Mouse (Mus musculus) cerebellum, adult 9-11 months (tissue): ENCODE measurements around the gene 1700007K13Rik.

Source experiments
- DNase-seq: peaks from one replicate; pipeline ENCODE4 v3.0.0; 2022

1700007K13Rik gene

DNA sequence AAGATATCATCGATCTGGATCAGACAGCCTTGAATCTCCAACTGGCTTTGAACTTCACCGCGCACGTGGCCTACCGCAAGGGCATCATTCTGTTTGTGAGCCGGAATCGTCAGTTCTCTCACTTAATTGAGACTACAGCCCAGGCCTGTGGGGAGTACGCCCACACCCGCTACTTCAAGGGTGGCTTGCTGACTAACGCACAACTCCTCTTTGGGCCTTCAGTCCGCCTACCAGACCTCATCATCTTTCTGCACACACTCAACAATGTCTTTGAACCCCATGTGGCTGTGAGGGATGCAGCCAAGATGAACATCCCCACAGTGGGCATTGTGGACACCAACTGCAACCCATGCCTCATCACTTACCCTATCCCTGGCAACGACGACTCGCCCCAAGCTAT is 3.3 kb upstream of the 1700007K13Rik start:
- no peak for DNase-seq

DNA sequence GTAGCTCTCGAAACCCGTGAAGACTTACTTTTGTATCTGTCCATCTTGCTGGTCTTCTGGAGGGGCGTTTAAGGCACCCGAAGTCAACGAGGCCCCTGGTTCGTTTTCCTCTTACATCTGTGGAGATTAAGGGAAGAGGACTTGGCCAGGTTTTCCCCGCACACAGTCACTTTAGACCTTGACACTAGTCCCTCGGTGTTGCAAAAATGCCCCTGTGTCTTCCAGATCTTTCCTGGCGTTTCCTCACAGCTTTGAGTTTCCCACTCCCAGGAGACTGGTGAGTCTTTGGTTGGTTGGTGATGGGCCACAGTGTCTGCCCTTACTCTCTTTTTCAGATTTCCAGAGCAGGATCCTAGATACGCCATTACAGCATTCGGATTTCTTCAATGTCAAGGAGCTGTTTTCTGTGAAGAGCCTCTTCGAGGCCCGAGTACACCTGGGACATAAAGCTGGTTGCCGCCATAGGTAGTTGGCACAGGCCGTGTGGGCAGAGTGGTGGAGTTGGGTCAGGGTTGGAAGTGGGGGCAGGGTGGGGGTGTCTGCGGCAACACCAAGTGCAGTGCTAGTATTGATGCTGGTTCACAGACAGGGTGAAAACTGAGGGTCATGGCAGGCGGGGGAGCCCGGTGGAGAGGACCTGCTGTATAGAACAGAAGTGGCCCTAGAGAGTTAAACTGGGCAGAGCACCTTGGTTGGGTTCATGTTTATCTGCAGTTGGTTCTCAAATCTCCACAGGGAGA is 2.5 kb upstream of the 1700007K13Rik start:
- peak; percentile 35 for DNase-seq

DNA sequence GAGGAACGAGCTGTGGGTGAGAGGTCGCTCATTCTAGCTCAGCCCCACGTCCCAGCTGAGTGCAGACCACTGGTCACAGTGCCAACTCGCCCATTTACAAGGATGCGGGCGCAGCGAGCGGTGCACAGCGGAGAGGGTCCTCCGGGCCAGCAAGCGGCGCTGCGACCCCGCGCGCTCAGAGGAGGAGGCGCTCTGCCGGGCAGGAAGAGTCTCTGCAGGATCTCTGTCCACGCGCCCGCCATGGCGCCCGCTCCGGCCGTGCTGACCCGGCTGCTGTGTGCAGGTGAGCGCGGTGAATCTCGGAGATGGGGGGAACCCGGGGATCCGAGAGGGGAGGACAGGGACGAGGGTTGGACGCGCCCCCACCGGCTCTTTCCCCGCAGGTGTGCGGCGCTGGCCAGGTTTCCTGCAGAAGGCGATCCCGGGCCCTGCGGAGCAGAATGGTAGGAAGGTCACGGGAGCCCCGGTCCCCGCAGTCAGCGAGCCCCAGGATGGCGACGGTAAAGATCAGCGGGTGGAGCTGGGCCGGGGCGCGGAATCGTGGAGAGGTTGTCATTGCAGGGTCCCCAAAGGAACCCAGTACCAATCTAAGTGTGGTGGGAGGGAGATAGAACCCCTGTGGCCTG is 1.8 kb upstream of the 1700007K13Rik start, which contains the start of gene Mrps2:
Mrps2 (plus strand) TSS at position 207 of the 626 bp plus-strand sequence.
- DNase-seq: peak; percentile 86

DNA sequence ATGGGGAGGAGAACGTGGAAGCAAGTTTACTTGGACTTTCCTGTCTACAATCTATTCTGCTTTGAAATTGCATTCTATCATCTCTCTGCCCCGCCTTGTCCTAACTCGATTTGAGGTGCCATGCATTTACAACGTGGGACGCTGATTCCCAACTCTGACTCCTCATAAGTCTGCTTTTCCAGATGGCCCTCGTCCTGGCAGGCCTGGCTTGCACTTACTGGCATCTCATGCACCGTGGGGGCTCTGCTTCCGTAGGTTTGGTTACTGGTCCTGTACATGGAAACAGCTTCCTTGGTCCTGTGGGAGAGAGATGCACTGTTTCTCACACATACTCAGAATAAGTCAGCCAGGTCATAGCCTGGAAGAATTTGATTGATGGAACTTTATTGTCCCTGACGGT is 1.2 kb downstream of the 1700007K13Rik start:
- no peak for DNase-seq

DNA sequence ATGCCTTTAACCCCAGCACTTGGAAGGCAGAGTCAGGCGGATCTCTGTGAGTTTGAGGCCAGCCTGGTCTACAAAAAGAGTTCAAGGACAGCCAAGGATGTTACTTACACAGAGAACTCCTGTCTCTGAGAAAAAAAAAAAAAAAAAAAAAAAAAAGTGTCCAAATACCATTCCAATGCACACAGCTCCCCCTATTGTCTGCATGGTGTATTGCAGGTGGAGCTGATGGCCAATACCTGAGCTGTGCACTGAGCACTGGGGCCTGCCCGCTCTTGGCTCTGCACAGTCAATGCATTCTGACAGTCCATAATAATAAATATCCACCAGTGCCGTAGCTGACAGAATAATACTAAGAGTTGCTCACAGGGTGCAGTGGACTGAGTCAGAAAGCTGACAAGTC is 2.2 kb downstream of the 1700007K13Rik start:
- DNase-seq: peak; percentile 63

DNA sequence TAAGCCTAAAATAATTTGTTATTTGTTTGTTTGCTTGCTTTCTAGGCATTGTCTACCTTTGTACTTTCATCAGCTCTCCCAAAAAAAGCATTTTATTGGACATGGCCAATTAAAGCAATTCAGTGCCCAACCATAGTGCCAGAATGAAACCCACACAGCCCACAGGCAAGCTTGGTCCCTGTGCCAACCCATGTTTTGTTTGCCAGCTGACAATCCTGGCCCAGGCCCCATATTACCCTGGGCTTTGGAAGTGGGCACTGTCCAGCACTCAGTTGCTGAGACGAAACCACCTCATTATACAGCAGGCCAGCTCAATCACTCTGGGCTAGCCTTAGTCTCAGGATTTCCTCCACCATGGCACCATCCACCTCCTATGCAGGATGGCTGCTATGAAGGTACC is 9.5 kb downstream of the 1700007K13Rik start:
- DNase-seq: no peak

DNA sequence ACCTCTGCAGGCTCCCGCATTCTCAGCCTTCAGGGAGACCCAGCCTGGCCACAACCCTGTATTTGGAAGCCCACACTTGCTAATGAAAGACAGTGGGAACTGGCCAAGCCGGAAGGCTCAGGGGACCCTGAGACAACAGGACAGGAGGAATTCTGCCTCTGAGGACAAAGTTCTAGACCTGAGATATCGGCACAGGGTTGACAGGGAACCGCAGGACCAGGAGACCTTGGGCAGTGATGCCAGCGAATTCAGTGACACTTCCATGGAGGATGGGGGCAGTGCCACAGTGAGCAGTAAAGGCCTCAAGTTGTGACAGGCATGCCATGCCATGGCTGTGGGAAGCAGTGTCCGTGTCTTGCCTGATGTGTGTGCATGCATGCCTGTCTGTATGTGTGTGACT is 12.6 kb downstream of the 1700007K13Rik start:
- DNase-seq: no peak

DNA sequence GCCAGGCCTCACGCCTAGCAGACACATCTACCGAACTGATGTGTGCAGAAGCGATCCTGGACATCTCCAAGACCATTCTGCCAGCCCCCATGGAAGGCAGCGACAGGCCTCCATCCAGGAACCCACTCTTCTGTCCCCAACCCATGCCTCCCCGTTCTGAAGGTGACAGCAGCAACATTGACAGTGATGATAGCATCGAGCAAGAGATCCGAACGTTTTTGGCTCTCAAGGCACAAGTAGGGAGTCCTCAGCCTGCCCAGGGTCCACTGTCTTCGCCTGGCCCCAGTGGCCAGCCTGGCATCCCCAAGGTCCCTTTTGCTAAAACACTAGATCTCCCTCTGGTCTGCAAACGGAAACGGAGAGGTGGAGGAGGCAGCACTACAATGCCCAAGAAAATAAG is 14.5 kb downstream of the 1700007K13Rik start:
- DNase-seq: no peak

DNA sequence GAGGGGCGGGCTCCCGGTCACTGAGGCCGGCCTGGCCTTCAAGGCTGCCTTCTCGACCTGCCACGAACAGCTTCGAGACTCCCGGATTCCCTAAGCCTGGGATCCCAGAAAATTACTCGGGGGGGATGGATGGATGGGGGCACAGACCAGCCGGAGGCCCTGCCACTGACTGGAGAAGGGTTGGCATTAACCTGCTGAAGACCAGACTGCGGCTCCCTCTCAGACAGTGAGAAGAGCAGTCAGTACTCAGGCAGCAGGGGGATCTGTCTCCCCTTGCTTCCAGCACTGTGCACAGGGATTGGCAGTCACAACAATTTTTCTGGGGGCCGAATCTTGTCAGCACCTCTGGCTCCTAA is 18.8 kb downstream of the 1700007K13Rik start:
- no peak for DNase-seq

DNA sequence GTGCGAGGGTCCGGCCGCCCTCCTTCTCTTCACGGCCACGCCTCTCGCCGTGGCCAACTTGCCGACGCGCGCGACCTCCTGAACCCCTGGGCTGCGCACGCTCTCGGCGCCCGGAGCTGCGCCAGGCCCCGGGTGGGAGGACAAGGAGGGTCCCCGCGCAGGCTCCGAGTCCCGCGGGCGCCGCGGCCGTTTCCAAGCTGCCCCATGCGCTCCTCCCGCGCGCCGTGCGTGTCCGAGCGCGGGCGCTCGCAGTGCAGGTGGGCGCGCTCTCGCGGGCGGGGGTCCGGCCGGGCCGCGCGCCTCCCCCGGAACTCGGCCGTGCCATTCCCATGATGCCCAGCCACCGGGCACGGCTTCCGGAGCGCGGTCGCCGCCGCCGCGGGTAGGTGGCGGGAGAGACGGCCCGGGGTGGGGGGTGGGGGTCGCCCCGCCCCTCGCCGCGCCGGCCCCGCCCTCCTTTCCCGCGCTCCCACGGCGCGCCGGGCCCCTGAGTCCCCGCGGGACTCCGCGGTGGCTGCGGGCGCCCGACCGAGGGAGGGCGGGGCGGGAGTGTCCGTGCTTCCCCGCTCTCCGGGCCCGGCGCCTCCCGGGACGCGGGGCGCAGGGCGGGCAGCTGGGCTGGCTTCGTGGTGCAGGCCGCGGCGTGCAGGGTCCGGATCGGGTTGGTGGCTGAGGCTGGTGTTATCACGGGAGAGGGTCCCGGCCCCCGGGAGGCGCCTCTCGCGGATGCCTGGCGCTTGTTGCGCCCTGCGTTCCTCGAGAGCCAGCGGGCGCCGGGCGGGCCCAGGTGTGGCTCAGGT is 19.4 kb downstream of the 1700007K13Rik start, which contains the start of gene Ppp1r26:
Ppp1r26 (plus strand) TSS at position 286 of the 800 bp plus-strand sequence.
- peak; percentile 63 for DNase-seq

DNA sequence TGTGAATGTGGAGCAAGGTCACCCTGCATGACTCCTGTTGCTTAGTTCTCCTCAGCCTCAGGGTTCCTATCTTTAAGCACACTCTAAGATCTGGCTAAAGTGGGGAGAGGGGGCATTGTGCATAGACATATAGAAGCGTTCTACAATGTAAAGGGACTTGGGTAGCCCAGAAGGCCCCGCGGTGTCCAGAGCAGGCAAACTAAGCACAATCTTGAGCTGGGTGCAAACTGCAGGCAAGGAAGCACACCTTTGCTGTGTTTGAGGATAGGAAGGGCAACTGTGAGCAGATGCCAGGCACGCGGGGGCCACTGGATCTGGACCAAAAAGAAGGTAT is 20.0 kb downstream of the 1700007K13Rik start:
- no peak for DNase-seq

DNA sequence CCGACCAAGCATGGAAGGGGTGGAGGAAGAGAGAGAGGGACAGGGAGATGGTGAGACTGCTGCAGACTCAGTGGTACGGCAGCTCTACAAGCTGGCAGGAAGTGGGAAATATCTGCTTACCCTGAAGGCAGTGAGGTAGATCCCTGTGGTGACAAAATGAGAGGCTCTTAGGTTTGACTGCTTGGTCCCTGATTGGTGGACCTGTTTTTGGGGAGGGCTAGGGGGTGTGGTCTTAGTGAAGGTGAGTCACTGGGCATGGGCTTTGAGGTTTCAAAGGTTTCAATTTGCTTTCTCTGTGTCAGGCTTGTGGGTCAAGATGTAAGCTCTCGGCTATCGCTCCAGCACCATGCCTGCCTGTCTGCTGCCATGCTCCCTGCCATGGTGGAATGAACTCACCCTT is 21.1 kb downstream of the 1700007K13Rik start:
- no peak for DNase-seq

DNA sequence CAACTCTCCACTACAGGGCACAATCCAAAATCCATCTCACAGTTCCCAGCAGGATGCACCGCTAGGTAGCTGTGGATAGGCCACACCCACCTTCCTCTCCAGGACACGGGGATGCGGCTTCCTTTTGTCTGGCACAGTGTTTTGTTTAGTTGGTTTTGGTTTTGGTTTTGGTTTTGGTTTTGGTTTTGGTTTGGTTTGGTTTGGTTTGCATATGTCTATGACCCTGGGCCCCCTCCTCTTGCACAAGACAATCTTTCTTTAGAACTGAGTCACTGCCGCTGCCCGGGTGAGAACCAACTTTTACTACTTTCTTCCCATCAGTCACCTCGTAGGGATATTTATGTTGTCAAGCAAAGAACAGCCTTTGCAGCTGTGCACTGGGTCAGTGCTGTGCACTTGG is 25.3 kb downstream of the 1700007K13Rik start:
- no peak for DNase-seq

DNA sequence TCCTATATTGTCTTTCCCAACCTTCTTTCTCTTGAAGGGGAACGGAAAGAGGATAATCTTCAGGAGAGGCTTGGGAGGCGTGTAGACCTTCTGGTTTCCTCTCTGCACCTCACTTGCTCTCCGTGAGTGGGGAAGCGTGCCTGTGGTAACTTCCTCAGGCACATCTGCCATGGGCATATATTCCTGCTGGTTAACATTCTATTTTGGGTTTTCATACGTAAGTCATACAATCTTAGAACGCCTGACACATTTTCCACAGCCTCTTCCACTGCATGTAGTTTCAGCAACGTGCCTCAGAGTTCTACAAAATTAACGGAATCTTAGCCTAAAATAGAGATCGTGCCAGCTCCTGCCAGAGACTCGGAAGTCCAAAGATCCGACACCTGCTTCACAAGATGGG is 30.7 kb downstream of the 1700007K13Rik start:
- no peak for DNase-seq

DNA sequence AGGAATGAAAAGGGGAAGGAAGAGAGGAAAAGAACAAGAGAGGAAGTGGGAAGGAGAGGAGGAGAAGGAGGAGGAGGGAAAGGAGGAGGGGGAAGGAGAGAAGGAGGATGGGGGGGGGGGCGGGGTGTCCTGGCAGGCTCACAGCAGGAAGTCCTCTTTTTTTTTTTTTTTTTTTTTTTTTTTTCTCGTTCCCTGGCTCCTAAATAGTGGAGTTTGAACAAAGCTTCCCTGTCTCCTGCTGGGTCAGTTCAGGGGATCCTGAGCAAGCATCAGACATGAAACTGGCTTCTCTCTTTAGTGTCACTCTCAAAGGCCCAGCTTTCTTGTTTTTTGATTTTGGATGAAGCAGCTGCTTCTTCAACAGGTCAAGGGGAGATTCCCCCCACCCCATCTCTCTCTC is 32.6 kb downstream of the 1700007K13Rik start:
- no peak for DNase-seq

DNA sequence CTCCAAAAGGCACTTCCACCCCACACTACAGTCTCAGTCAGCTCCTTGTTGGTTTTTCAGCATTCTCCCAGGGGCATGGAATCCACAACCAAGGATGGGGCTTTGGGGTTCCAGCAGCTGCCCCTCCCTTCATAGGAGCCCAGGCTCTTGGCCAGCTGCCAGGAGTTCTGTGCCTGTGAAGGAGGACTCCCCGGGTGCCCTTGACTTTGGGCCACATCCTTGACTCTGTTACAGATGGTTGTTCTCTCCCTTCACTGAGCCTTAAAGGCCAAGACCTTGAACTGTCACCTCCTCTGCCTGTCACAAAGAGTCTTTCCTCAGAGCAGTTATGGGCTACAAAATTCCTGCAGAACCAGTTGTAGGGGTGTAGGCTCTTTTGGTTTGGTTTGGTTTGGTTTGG is 33.3 kb downstream of the 1700007K13Rik start:
- no peak for DNase-seq

DNA sequence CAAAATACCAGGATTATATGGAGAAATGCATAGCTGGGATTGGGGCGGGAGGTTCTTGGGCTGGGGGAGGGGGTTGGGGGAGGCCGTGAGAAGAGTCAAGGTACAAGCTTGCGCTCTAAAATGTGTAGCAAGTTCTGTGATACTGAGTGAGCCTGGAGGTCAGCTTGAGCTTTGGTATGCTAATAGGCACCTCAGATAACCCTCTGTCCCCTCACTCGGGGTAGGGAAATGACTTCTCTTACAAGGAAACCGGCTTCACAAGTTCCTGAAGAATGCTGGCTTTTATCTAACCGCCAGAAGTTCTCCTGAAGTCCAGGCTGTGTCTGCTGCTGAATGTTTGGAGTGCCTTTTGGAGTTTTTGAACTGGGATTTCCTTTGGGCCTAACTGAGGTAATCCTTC is 35.3 kb downstream of the 1700007K13Rik start:
- no peak for DNase-seq

DNA sequence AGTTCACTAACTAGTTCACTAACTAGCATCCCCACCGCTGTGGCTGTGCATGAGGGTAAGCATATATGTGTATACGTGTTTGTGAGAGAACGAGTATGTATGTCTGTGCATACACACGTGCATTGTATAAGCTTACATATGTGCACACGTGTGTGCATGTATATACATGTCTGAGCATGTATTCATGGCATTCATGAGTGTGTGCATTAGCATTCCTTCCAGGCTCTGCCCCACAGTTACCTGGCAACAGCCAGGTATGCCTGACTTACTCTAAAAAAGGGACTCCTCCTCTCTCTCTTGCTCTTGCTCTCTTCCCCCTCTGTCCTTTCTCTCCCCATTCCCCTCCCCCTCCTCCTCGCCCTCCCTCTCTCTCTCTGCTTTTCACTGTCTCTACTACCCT is 38.9 kb downstream of the 1700007K13Rik start:
- DNase-seq: no peak

DNA sequence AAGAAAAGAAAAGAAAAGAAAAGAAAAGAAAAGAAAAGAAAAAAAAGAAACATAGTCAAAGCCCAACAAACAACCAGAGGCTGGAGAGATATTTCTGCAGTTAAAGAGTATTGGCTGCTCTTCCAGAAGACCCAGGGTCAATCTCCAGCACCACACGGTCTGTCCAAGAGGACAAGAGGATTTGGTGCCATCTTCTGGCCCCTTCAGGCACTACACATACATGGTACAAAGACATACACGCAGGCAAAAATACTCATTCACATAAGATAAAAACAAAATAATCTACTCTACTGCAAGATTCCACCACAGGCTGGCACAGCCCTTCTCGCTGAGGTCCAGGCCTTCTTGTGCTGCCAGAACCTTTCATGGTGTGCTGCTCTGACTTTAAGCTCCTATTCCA is 43.0 kb downstream of the 1700007K13Rik start:
- DNase-seq: no peak

DNA sequence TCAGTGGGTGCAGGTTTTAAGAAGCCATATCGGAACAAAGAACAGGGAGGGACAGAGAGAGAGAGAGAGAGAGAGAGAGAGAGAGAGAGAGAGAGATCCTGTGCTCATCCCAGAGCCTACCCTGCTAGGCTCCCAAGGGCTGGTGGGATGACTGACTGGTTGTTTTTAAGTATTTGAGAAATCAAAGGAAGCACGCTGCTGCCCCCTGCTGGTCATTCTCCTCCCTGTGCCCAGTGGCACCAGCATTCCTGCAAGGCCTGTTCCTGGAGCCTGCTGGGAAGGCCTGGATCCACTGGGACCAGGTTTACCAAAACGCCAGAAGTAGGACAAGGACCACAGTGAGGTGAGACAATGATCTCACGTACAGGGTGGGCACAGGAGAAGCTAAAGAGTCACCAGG is 46.2 kb downstream of the 1700007K13Rik start:
- DNase-seq: peak; percentile 91

DNA sequence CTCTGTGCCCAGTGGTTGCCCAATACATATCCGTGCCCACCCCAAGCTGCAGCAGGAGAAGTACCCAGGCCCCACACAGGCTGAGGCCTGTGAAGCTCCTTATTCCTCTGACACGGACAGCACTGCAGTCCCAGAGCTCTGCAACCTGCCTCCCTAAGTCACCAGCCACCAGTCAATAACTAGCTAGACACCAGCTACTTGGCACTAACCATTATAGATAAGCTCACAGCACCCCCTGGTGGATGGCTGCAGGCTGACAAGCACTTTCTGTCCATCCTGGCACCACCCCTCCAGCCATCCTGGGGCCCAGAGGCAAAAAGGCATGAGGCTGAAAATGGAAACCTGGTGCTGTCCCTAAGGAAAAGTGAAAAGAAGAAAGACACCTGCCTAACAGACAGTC is 48.1 kb downstream of the 1700007K13Rik start:
- peak; percentile 94 for DNase-seq

DNA sequence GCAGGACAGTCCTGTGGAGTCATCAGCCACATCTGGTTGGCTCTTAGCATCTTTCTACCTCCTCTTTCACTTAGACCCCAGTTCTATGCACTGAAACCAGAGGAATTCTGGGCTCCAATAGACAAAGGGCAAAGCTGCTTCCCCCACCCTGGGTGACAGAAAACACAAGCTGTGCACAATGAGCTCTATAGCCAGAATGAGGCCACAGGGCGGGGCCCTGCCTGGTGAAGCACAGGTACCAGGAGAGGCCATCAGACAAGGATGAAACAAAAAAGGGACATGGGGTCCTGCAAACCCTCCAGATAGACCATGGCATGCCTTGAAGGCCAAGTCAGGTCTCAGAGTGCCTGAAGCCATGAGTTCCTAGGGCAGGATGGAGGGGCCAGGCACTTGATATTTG is 49.6 kb downstream of the 1700007K13Rik start:
- DNase-seq: peak; percentile 80

DNA sequence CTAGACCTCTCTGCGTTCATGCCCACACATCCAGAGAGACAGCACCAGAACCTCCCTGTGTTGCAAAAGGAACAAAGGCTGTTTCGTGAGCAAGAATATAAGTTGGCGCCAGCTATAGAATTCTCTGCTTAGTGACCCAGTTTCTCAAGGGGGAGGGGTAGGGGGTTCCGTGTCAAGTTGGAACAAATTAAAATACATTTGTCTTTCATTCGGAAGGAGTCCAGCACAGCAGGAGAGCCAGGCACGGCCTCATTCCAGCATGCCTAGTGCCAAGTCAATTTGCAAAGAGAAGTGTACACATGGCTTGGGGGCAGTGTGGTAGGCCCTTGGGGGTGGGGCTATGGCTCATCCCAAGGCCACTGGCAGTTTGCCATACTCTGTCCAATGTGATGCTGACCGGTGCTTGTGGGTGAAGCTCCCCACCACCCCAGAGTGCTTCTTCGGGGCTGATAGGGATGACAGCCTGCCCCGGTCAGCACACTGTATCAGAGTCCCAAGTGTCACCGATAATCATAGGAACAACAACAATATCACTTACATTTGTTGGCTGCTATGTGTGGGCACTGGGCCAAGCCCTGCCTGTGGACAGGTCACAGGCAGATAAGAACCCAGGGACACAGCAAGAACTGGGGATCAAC is 50.6 kb downstream of the 1700007K13Rik start:
- DNase-seq: peak; percentile 99

DNA sequence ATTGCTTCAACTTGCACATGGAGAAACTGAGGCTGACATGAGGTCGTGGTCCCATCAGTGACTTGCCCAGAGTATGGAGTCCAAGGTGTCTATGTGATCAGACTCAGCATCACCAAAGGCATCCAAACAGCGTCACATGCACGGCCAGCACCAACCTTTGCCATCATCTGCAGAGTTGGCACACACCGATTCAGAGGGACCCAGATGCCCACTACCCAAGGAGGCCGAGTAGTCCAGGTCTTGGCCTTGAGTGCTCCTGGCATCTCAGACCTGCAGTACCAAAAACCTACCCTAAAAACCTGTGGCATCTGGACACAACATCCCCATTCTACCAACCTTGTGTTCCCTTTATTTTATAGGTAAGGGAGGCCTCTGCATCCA is 51.4 kb downstream of the 1700007K13Rik start:
- DNase-seq: peak; percentile 70
